Mouse (Mus musculus) bone marrow macrophage, adult 2 months (primary cell): ENCODE measurements around the gene Acrbp.

Experiments used
- CTCF ChIP-seq: IDR thresholded peaks from 2 replicates; pipeline ENCODE4 v1.5.1; 2012; ENCODE audit warnings: low read depth, mild to moderate bottlenecking, low read length, moderate library complexity
- POLR2A ChIP-seq: IDR thresholded peaks from 2 replicates; pipeline ENCODE4 v1.6.1; 2012; ENCODE audit warnings: mild to moderate bottlenecking, low read depth, low read length, borderline replicate concordance

- TF ChIP-seq POLR2A (no peak), CTCF (0 out of 2 replicates have a peak, but pooled peaks have one; percentile 7)
These were observed 40.1 kb upstream of the Acrbp start for GRCm38 (mm10) chr6:125009181-125010073.
